Mouse (Mus musculus) intestine, postnatal 0 days (tissue): Measurements from ENCODE around the gene Kcnc1. TPM values are rescaled to one million over a fixed set of nuclear protein-coding genes. Genes with fewer than 3 reads are reported as not detected.

Experiments
- ATAC-seq: fragments of 200-750 bp; cut with Nextera tagmentation; 2 replicates; pipeline ENCODE4 v1.8.0; 2017; ENCODE audit warnings: mild to moderate bottlenecking, moderate TSS enrichment, moderate library complexity
- H3K27ac ChIP-seq: fragments of 300-500 bp; sonication (generic); 2 replicates; pipeline ENCODE4 v1.5.1; 2014; ENCODE audit warnings: mild to moderate bottlenecking, low read depth, low read length, moderate library complexity
- H3K27me3 ChIP-seq: fragments of 300-500 bp; sonication (generic); replicated peaks from 2 replicates; pipeline ENCODE4 v1.6.1; 2014; ENCODE audit warnings: low read length, mixed read lengths; ENCODE audit not compliant: control insufficient read depth, insufficient read depth
- H3K36me3 ChIP-seq: fragments of 300-500 bp; sonication (generic); 2 replicates; pipeline ENCODE4 v1.6.1; 2014; ENCODE audit warnings: mild to moderate bottlenecking, moderate library complexity; ENCODE audit not compliant: control insufficient read depth, insufficient read depth
- H3K4me1 ChIP-seq: fragments of 300-500 bp; sonication (generic); replicated peaks from 2 replicates; pipeline ENCODE4 v1.6.1; 2014; ENCODE audit warnings: antibody characterized with exemption, low read length, mixed read lengths; ENCODE audit not compliant: control insufficient read depth, insufficient read depth
- H3K4me2 ChIP-seq: fragments of 300-500 bp; sonication (generic); replicated peaks from 2 replicates; pipeline ENCODE4 v1.6.1; 2014; ENCODE audit warnings: low read depth, mild to moderate bottlenecking, moderate library complexity
- H3K4me3 ChIP-seq: fragments of 300-500 bp; sonication (generic); 2 replicates; pipeline ENCODE4 v1.5.1; 2014; ENCODE audit warnings: low read depth, low read length
- H3K9ac ChIP-seq: fragments of 300-500 bp; sonication (generic); 2 replicates; pipeline ENCODE4 v1.6.1; 2014; ENCODE audit warnings: mild to moderate bottlenecking, low read depth, low read length
- H3K9me3 ChIP-seq: fragments of 300-500 bp; sonication (generic); 2 replicates; pipeline ENCODE4 v1.6.1; 2016; ENCODE audit warnings: mixed run types; ENCODE audit not compliant: control insufficient read depth
- CTCF ChIP-seq: sonication (generic); IDR thresholded peaks from 2 replicates; pipeline ENCODE4 v1.5.1; 2016; ENCODE audit warnings: low read depth, mild to moderate bottlenecking, control low read depth, antibody characterized with exemption, moderate library complexity
- WGBS: fragments of 180-500 bp; shearing (Covaris S2); extraction: QIAGEN DNeasy Blood & Tissue Kit; methylation state at CpG from one replicate; pipeline ENCODE4 v1.1.7; 2014; 5-methylcytosine and 5-hydroxymethylcytosine counted together
- polyA plus RNA-seq: library from polyadenylated mRNA; unstranded; fragments of >200 nt; fragmentation: Nextera tagmentation; extraction: Ambion mirVana; gene quantifications from 2 replicates; pipeline ENCODE4 v1.2.1, GENCODE M21; 2015

The Kcnc1 gene
- polyA plus RNA-seq, 1 experiment from 2014 or later, result 0.39 TPM

GRCm38 (mm10) chr7:46391701-46392100 is 4.6 kb upstream of the Kcnc1 start:
- H3K27me3 ChIP-seq, result peaks cover 34% of the 10 kb centered on the region
- ATAC-seq, result no peak

GRCm38 (mm10) chr7:46393116-46393515 is 3.2 kb upstream of the Kcnc1 start:
- no peak overlapping the region for H3K4me2 ChIP-seq
- no peaks in the 10 kb centered on the region for H3K36me3 ChIP-seq
- 0% methylated on average over 2 of the region's 2 CpGs for WGBS
- peak; percentile 96 for TF ChIP-seq CTCF
- H3K4me1 ChIP-seq, result no peaks in the 10 kb centered on the region
- no peaks in the 10 kb centered on the region for H3K9me3 ChIP-seq
- ATAC-seq, result peak; percentile 46
- H3K4me3 ChIP-seq, result no peak overlapping the region
- H3K27ac ChIP-seq, result no peak overlapping the region
- H3K9ac ChIP-seq, result no peak overlapping the region
- H3K27me3 ChIP-seq, result peaks cover 48% of the 10 kb centered on the region

More at GRCm38 (mm10) chr7:46391701-46392100, 4.6 kb upstream of the Kcnc1 start:
- Histone ChIP-seq H3K9me3 (no peaks in the 10 kb centered on the region), H3K4me2 (no peak overlapping the region), H3K4me1 (no peaks in the 10 kb centered on the region), H3K36me3 (no peaks in the 10 kb centered on the region), H3K27ac (no peak overlapping the region), H3K9ac (no peak overlapping the region), H3K4me3 (no peak overlapping the region)
- 50% methylated on average over 5 of the region's 5 CpGs for WGBS
- no peak for TF ChIP-seq CTCF

DNA sequence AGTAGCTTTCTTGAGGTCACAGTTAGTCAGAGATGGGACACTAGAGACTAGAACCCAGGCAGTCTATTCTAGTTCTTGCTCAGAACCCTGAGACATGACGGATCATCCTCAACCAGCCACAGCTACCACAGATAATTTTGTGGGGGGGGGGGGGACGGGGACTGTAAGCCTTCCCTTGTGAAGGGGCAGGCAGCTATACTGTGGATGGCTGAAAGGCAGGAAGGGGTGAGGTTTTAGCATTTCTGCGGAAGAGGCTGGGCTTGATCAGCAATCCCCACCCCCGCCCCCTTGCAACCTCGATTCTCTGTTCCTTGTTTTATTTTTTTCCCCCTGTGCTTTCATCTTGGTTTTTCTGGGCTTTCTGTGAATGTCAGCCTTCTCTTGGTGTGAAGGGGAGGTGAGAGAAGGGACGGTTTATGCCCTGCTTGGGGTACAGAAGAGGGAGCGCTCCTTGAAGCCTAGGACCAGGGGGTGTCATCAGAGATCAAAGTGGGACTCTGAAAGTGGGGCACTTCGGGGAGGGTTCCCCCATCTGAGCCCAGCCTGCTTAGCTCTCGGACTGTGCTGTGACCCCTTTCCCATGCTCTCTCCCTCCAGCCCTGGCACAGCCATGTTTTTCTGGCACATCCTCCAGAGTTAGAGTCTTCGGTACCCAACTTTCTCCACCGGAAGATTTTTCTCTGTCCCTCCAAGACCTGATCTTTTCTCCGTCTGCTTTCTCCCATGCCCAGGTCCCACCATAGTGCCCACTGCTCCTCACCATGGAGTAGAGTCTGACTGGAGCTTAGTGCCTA is 2.4 kb upstream of the Kcnc1 start:
- H3K4me2 ChIP-seq, result no peak overlapping the region
- ATAC-seq, result no peak
- H3K9me3 ChIP-seq, result no peaks in the 10 kb centered on the region
- H3K9ac ChIP-seq, result no peak overlapping the region
- no peak overlapping the region for H3K4me3 ChIP-seq
- 36% methylated on average over 12 of the region's 12 CpGs for WGBS
- H3K27ac ChIP-seq, result no peak overlapping the region
- peaks cover 56% of the 10 kb centered on the region for H3K27me3 ChIP-seq
- no peaks in the 10 kb centered on the region for H3K4me1 ChIP-seq
- no peak for TF ChIP-seq CTCF
- no peaks in the 10 kb centered on the region for H3K36me3 ChIP-seq

- Histone ChIP-seq H3K27ac (no peak overlapping the region), H3K9ac (no peak overlapping the region), H3K4me2 (no peak overlapping the region), H3K4me1 (no peaks in the 10 kb centered on the region), H3K27me3 (peaks cover 61% of the 10 kb centered on the region), H3K36me3 (no peaks in the 10 kb centered on the region), H3K4me3 (no peak overlapping the region), H3K9me3 (no peaks in the 10 kb centered on the region)
- no peak for TF ChIP-seq CTCF
- 51% methylated on average over 4 of the region's 4 CpGs for WGBS
- no peak for ATAC-seq
Observed at GRCm38 (mm10) chr7:46394933-46395332, 1.4 kb upstream of the Kcnc1 start.

- Histone ChIP-seq H3K4me3 (no peak overlapping the region), H3K27me3 (peaks cover 61% of the 10 kb centered on the region), H3K4me2 (peak overlapping the region; percentile 75; the same call in 1 of the 2 replicates)
Observed at GRCm38 (mm10) chr7:46395571-46395970, 726 bp upstream of the Kcnc1 start.

GRCm38 (mm10) chr7:46396928-46397731 is 833 bp downstream of the Kcnc1 start:
- Histone ChIP-seq H3K27ac (no peak overlapping the region), H3K27me3 (peaks cover 61% of the 10 kb centered on the region), H3K36me3 (no peaks in the 10 kb centered on the region), H3K9me3 (no peaks in the 10 kb centered on the region), H3K9ac (no peak overlapping the region), H3K4me1 (no peaks in the 10 kb centered on the region), H3K4me3 (peak overlapping the region; percentile 40), H3K4me2 (peak overlapping the region; percentile 75)
- ATAC-seq, result no peak
- WGBS, result 1% methylated on average over 58 of the region's 64 CpGs
- peak; percentile 42 for TF ChIP-seq CTCF

More at GRCm38 (mm10) chr7:46395571-46395970, 726 bp upstream of the Kcnc1 start:
- ATAC-seq, result no peak
- Histone ChIP-seq H3K9ac (no peak overlapping the region), H3K27ac (no peak overlapping the region), H3K4me1 (no peaks in the 10 kb centered on the region), H3K9me3 (no peaks in the 10 kb centered on the region), H3K36me3 (no peaks in the 10 kb centered on the region)
- no peak for TF ChIP-seq CTCF
- 38% methylated on average over 6 of the region's 6 CpGs for WGBS
